Mouse (Mus musculus) cerebellum, adult 9-10 months (tissue): ENCODE data around the gene Ammecr1.
A peak's percentile ranks its signal among the peaks of the same experiment; 100 is the strongest.

ENCODE experiments used
- DNase-seq: peaks from one replicate; pipeline ENCODE4 v3.0.0; 2022

Gene Ammecr1

DNA sequence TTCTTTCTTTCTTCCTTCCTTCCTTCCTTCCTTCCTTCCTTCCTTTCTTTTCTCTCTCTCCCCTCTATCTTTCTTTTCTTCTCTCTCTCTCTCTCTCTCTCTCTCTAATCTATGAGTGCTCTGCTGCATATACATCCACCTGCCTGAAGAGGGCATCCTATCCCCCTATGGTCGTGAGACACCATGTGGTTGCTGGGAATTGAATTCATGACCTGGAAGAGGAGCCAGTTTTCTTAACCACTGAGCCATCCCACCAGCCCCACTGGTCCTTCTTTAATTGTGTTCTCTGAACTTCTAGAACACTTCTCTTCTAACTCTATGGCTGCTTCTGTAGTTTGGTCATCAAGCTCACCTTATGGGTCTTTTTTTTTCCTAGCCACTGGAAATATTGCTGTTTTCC lies 138.9 kb downstream of the Ammecr1 start:
- DNase-seq = no peak

DNA sequence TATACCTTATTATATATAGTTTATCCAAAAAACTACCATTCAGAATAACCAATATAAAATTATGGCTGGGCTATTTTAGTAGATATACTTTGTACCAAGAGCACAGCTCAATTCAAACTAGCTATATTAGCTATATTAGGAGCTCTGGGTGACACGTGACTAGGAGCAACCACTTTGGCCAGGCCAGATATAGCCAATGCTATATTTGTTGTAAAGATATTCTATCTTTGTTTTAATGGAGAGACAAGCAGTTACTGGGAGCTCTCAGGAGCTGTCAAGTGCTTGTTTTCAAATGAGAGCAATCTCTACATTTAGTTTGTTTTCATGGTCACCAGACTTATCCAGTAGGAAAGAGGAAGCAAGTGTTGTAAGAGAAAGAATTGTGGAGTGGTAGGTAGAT lies 141.2 kb downstream of the Ammecr1 start:
- DNase-seq = no peak

DNA sequence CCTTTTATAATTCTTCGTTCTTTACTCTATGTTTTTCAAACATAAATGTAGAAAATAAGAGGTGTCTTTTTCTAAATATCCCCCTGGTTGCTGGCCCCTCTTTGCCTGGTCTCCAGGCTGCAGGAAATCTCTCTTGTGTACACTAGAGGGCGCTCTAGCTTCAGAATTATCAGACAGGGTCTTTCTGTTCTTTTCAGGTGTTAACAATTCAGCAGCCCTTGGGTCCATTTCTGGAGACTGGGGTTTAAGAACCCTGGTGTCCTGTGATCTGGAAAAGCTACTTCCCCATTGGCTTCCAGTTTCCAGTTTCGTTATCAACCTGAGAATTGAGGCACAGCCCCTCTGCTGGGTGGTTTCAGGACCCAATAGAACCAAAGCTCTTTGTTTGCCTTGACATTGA lies 144.7 kb downstream of the Ammecr1 start:
- DNase-seq = no peak

DNA sequence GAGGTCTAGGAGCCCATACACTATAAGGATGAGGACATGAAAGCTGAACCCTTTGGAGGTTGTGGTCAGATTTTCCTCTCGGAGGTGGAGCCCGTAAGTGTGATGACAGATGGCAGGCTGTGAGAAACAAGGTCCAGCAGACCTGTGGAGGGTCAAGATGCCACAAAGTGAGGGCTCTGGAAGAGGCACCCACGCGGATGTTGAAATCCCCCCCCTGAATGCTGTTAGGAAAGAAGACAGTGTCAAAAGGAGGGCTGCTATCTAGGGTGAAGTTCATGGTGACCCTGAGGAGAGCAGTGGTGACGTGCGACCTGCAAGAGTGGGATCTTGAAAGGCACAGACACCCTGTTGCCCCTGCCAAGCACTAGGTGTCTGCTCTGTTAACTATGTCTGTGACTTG lies 145.3 kb downstream of the Ammecr1 start:
- DNase-seq = no peak

DNA sequence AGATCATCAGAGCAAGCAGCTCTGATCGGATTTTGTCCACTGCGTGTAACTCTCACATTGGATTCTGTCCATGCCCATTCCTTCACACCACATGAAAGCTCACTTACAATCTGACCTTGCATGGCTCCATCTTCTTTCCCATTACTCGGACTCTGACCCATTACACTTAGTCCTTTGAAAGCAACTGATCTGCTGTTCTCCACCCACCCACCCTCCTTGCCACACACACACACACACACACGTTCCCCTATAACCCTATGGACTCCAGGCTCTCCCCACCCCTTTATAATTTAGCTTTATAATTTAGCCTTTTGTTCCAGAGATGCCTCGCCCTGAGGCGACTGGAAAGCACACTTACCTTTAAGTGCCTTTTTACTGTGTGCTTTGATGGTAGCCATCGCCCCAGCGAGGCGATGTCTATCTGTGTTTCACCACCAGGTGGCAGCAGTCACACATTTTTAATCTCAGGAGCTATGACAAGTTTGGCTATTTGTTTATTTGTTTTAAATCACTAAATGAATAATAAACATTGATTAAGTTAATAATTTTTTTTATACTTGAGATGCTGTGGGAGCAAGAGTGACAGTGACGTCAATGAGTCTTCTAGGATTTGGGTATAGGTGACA lies 148.4 kb downstream of the Ammecr1 start:
- DNase-seq = peak; percentile 66

DNA sequence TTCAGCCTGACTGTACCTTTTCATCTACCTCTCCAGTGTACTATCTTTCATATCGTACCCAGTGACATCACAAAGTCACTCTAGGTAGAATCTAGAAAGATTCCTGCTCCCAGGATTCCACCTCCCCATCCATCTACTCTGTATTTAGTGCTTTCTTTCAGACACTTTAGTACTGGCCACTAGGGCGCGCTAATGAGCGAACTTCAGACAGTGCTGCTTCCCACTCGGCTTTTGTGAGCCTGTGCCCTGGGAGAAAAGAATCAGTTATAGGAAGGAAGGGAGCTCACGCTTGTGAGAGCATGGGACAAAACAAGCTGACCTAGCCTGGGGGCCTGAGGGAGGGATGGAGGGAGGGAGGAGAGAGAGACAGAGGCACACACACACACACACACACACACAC lies 153.4 kb downstream of the Ammecr1 start:
- DNase-seq = no peak

DNA sequence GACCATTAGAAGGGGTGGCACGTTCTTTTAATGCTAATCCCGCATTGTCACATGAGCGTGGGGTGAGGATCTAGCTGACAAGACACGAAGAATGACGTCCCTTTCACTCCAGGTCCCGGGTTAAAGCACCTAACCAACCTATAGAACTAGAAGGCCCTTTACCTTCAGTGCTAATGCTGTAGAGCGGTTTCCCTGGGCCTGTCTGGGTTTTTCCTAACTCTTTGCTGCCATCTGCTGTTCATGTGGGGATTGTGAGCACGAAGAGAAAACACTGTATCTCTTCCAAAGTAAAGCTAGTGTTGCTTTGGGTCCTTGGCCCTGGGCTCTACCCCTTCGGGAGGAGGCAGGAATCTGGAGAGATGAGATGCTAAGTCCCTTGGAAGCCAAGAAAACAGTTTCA lies 158.1 kb downstream of the Ammecr1 start:
- peak; percentile 76 for DNase-seq

DNA sequence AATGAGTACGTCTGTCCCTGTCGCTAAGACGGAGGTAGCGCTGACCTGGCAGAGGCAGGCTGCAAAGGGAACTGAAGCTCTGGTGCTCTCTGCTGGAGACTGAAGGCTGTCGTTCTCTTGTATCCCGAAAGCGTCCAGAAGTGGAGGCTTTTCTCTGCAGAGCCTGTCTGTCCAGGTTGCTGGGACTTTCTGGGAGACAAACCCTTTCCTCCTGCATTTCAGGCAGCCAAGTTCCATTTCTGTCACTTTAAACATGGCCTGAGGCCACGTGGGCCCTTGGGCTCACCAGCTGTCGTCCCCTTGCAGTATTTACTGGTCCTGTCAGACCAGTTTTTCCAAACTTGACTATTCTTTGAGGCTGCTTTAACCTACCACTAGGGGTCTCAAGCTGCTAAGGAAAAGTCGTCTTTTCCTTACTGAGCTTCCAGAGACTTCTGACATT lies 159.9 kb downstream of the Ammecr1 start:
- DNase-seq = peak; percentile 42

DNA sequence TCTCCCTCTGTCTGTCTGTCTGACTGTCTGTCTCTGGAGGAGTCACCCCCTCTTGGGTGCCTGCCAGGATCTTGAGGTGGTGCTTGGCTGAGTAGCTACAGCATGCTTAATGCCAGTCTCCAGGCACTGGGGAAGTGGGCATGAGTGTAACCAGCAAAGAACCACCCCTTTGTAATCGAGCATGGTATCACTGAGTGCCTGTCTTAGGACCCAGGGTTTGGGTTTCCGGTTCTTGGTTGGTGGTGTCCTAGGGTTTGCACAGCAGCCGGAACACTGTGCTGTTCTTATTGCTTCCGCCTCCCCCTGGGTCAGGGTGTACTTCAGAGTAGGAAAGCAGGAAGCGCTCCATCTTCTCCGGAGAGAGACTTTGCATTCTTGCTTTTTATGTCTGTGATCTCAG lies 160.4 kb downstream of the Ammecr1 start:
- no peak for DNase-seq

DNA sequence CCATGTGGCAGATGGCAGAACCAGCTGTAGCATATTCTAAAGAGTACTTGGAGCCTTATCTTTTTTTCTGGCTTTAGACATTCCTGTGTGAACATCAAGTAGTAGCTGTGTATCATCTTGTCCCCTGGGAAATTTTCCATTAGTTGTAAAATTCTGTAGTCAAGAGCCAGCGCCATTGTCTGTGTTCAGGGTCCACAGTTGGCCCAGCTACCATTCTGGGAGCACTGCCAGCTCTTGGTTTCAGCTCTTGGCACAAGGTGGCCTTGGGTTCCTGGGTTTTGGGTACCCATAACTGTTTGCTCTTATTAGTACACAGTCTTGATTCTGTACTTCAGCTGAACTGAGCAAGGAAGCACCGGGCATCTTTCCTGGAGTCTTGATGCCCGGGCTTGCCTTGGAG lies 161.9 kb downstream of the Ammecr1 start:
- DNase-seq = peak; percentile 72
